Mouse (Mus musculus): ENCODE measurements around the gene Cx3cr1. TPM values are rescaled to one million over a fixed set of nuclear protein-coding genes. Genes with fewer than 3 reads are reported as not detected.
"Not testable (repeated sequence)": the region's sequence is repeated elsewhere in the genome, so short reads cannot be mapped to it uniquely, and the experiment has no call there.

The Cx3cr1 gene
- 6.3 and 8.2 TPM in 2 replicates for polyA plus RNA-seq (2016; fragmentation: Nextera tagmentation; extraction: Ambion mirVana)

- H3K4me1 ChIP-seq (replicated peaks): 0 out of 2 replicates have a peak, but pooled peaks cover 4% of the 10 kb centered on the region
- WGBS: 83% methylated on average over 11 of the region's 11 CpGs
Observed at GRCm38 (mm10) chr9:120069779-120070178, at the start of gene Cx3cr1. Cx3cr1 (minus strand) TSS chr9:120069879.

GRCm38 (mm10) chr9:120118212-120118611, 48.5 kb upstream of the Cx3cr1 start:
- 0 out of 2 replicates have a peak, but pooled peaks cover 3% of the 10 kb centered on the region for H3K4me1 ChIP-seq (replicated peaks)
- H3K9me3 ChIP-seq: no peaks in the 10 kb centered on the region
- DNase-seq (ENCODE audit: low spot score): no peak
- peaks cover 61% of the 10 kb centered on the region for H3K36me3 ChIP-seq
- H3K27me3 ChIP-seq (ENCODE audit: insufficient read depth, poor library complexity, severe bottlenecking): no peaks in the 10 kb centered on the region
- no peak overlapping the region for H3K4me3 ChIP-seq
- H3K27ac ChIP-seq: no peak overlapping the region
- WGBS: 91% methylated on average over 4 of the region's 4 CpGs

More at GRCm38 (mm10) chr9:120069779-120070178, at the start of gene Cx3cr1:
- DNase-seq (ENCODE audit: low spot score): no peak
- H3K9me3 ChIP-seq: no peaks in the 10 kb centered on the region
- H3K27me3 ChIP-seq (ENCODE audit: insufficient read depth, poor library complexity, severe bottlenecking): no peaks in the 10 kb centered on the region; the same call in 1 of the 2 replicates
- H3K4me3 ChIP-seq: no peak within 1 kb of the TSS
- no peak within 1 kb of the TSS for H3K27ac ChIP-seq
- no peaks in the 10 kb centered on the region for H3K36me3 ChIP-seq

GRCm38 (mm10) chr9:120116184-120116624, 46.5 kb upstream of the Cx3cr1 start:
- no peaks in the 10 kb centered on the region for H3K27me3 ChIP-seq (ENCODE audit: insufficient read depth, poor library complexity, severe bottlenecking)
- 92% methylated on average over 8 of the region's 8 CpGs for WGBS
- no peaks in the 10 kb centered on the region for H3K9me3 ChIP-seq
- H3K4me1 ChIP-seq (replicated peaks): peaks cover 9% of the 10 kb centered on the region
- H3K36me3 ChIP-seq: peaks cover 44% of the 10 kb centered on the region
- DNase-seq (ENCODE audit: low spot score): no peak
- H3K4me3 ChIP-seq: no peak overlapping the region
- H3K27ac ChIP-seq: no peak overlapping the region

- Histone ChIP-seq H3K27me3 (ENCODE audit: insufficient read depth, poor library complexity, severe bottlenecking) (no peaks in the 10 kb centered on the region), H3K36me3 (peaks cover 38% of the 10 kb centered on the region), H3K9me3 (no peaks in the 10 kb centered on the region), H3K4me1 (replicated peaks) (peaks cover 13% of the 10 kb centered on the region), H3K4me3 (no peak overlapping the region), H3K27ac (peak overlapping the region; percentile 13; the same call in 1 of the 2 replicates)
- WGBS: 79% methylated on average over 5 of the region's 5 CpGs
- no peak for DNase-seq (ENCODE audit: low spot score)
Observed at GRCm38 (mm10) chr9:120115580-120115979, 45.9 kb upstream of the Cx3cr1 start.

GRCm38 (mm10) chr9:120114789-120115151, 45.1 kb upstream of the Cx3cr1 start:
- peak overlapping the region; percentile 64; the same call in 1 of the 2 replicates for H3K27ac ChIP-seq
- no peaks in the 10 kb centered on the region for H3K9me3 ChIP-seq
- H3K4me3 ChIP-seq: no peak overlapping the region
- H3K4me1 ChIP-seq (replicated peaks): peaks cover 13% of the 10 kb centered on the region
- WGBS: 95% methylated on average over 2 of the region's 2 CpGs
- no peak for DNase-seq (ENCODE audit: low spot score)
- peaks cover 30% of the 10 kb centered on the region for H3K36me3 ChIP-seq
- no peaks in the 10 kb centered on the region for H3K27me3 ChIP-seq (ENCODE audit: insufficient read depth, poor library complexity, severe bottlenecking)

- H3K4me3 ChIP-seq: no peak overlapping the region
- H3K4me1 ChIP-seq (replicated peaks): peaks cover 13% of the 10 kb centered on the region
- 93% methylated on average over 17 of the region's 17 CpGs for WGBS
- no peaks in the 10 kb centered on the region for H3K9me3 ChIP-seq
- peak overlapping the region; percentile 64; the same call in 1 of the 2 replicates for H3K27ac ChIP-seq
- H3K36me3 ChIP-seq: peaks cover 24% of the 10 kb centered on the region
- DNase-seq (ENCODE audit: low spot score): no peak
- no peaks in the 10 kb centered on the region for H3K27me3 ChIP-seq (ENCODE audit: insufficient read depth, poor library complexity, severe bottlenecking)
Observed at GRCm38 (mm10) chr9:120114051-120114788, 44.5 kb upstream of the Cx3cr1 start.

GRCm38 (mm10) chr9:120113456-120113855, 43.8 kb upstream of the Cx3cr1 start:
- H3K4me3 ChIP-seq: no peak overlapping the region
- DNase-seq (ENCODE audit: low spot score): no peak
- H3K36me3 ChIP-seq: peaks cover 18% of the 10 kb centered on the region
- H3K4me1 ChIP-seq (replicated peaks): peaks cover 13% of the 10 kb centered on the region
- H3K27ac ChIP-seq: no peak overlapping the region
- no peaks in the 10 kb centered on the region for H3K9me3 ChIP-seq
- H3K27me3 ChIP-seq (ENCODE audit: insufficient read depth, poor library complexity, severe bottlenecking): no peaks in the 10 kb centered on the region
- 92% methylated on average over 7 of the region's 7 CpGs for WGBS

GRCm38 (mm10) chr9:120112472-120112871, 42.8 kb upstream of the Cx3cr1 start:
- no peak overlapping the region for H3K4me3 ChIP-seq
- H3K36me3 ChIP-seq: peaks cover 8% of the 10 kb centered on the region
- no peak for DNase-seq (ENCODE audit: low spot score)
- WGBS: 92% methylated on average over 6 of the region's 6 CpGs
- no peaks in the 10 kb centered on the region for H3K9me3 ChIP-seq
- H3K27ac ChIP-seq: no peak overlapping the region
- H3K4me1 ChIP-seq (replicated peaks): peaks cover 13% of the 10 kb centered on the region
- no peaks in the 10 kb centered on the region for H3K27me3 ChIP-seq (ENCODE audit: insufficient read depth, poor library complexity, severe bottlenecking)

- DNase-seq (ENCODE audit: low spot score): no peak
- H3K27ac ChIP-seq: peak overlapping the region; percentile 94
- peak overlapping the region; percentile 86 for H3K4me3 ChIP-seq
- H3K36me3 ChIP-seq: no peaks in the 10 kb centered on the region
- H3K4me1 ChIP-seq (replicated peaks): peaks cover 13% of the 10 kb centered on the region
- no peaks in the 10 kb centered on the region for H3K9me3 ChIP-seq
- WGBS: 82% methylated on average over 15 of the region's 15 CpGs
- no peaks in the 10 kb centered on the region for H3K27me3 ChIP-seq (ENCODE audit: insufficient read depth, poor library complexity, severe bottlenecking)
Observed at GRCm38 (mm10) chr9:120111156-120111945, 41.7 kb upstream of the Cx3cr1 start.

GRCm38 (mm10) chr9:120110211-120111018, 40.7 kb upstream of the Cx3cr1 start, which contains the start of gene Slc25a38:
Slc25a38 (plus strand) TSS chr9:120110374.
- no peaks in the 10 kb centered on the region for H3K27me3 ChIP-seq (ENCODE audit: insufficient read depth, poor library complexity, severe bottlenecking)
- H3K4me1 ChIP-seq (replicated peaks): peaks cover 13% of the 10 kb centered on the region
- H3K4me3 ChIP-seq: peak within 1 kb of the TSS; percentile 86
- no peaks in the 10 kb centered on the region for H3K36me3 ChIP-seq
- WGBS: 1% methylated on average over 62 of the region's 62 CpGs
- DNase-seq (ENCODE audit: low spot score): peak; percentile 94
- peak within 1 kb of the TSS; percentile 94 for H3K27ac ChIP-seq
- no peaks in the 10 kb centered on the region for H3K9me3 ChIP-seq

GRCm38 (mm10) chr9:120108953-120109352, 39.3 kb upstream of the Cx3cr1 start:
- DNase-seq (ENCODE audit: low spot score): not testable (repeated sequence)
- 92% methylated on average over 12 of the region's 12 CpGs for WGBS

GRCm38 (mm10) chr9:120101165-120101564, 31.5 kb upstream of the Cx3cr1 start:
- Histone ChIP-seq H3K4me1 (replicated peaks) (no peaks in the 10 kb centered on the region), H3K27ac (no peak overlapping the region), H3K27me3 (ENCODE audit: insufficient read depth, poor library complexity, severe bottlenecking) (no peaks in the 10 kb centered on the region), H3K36me3 (no peaks in the 10 kb centered on the region), H3K4me3 (no peak overlapping the region), H3K9me3 (peaks cover 21% of the 10 kb centered on the region)
- WGBS: 95% methylated on average over 2 of the region's 2 CpGs
- no peak for DNase-seq (ENCODE audit: low spot score)

More at GRCm38 (mm10) chr9:120108953-120109352, 39.3 kb upstream of the Cx3cr1 start:
- not testable (repeated sequence) for H3K9me3 ChIP-seq; H3K36me3 ChIP-seq; H3K27ac ChIP-seq; H3K27me3 ChIP-seq (ENCODE audit: insufficient read depth, poor library complexity, severe bottlenecking); H3K4me3 ChIP-seq
- H3K4me1 ChIP-seq (replicated peaks): peaks cover 11% of the 10 kb centered on the region

Measured in hindbrain, embryonic 10.5 days (tissue).